18 mouse cellular contexts compared by ENCODE assay signal in the genomic region with DNA sequence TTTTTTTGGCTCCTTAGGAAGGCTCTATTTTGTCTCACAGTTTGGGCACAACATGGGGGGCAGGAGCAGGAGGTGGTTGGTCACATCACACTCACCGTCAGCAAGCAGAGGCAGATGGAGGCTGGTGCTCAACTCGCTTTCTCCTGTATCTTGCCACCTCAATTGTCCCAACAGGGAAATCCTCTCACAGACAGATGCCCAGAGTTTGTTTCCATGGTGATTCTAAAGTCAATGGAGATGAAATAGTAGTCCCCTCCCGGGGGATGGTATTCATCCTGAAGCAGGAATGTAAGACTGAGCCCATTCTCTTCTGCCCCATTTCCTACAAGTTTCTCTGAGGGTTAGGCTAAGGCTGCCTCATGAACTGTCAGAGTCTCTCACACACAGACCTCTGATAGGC. TPM values are rescaled to one million over a fixed set of nuclear protein-coding genes. Genes with fewer than 3 reads are reported as not detected.
DNase-seq lines count a peak whose midpoint lies in the region; ATAC-seq and TF ChIP-seq lines count a peak whose summit lies in the region.
"Had no signal": no experiment of that assay in that cellular context is flagged by ENCODE, and none has a peak within 500 bp of the region (broad histone marks: within the 10 kb centered on the region; RNA-seq: fewer than 3 reads in every experiment).

No protein-coding gene starts in this region.

- TF ChIP-seq CTCF in gastrocnemius, adult 2 months (IDR thresholded peaks at IDR 0.05), result no peak

- ATAC-seq in midbrain, embryonic 11.5 days (ENCODE audit: low FRiP score), result peak; percentile 39; the same call in 1 of the 2 replicates
- no peak for ATAC-seq in midbrain, embryonic 16.5 days

- H3K27ac ChIP-seq in gastrocnemius, adult 2 months, result peak overlapping the region; percentile 97; the same call in 1 of the 2 replicates
- peak overlapping the region; percentile 21; the same call in 1 of the 2 replicates for H3K27ac ChIP-seq in midbrain, embryonic 11.5 days (ENCODE audit: low read depth, low read length)
- no peak overlapping the region for H3K27ac ChIP-seq in midbrain, embryonic 16.5 days (ENCODE audit: low read length)
- H3K27ac ChIP-seq: heart, embryonic 13.5 days; kidney, postnatal 0 days; layer of hippocampus, adult 2 months; liver, embryonic 15.5 days; macrophage; stomach, postnatal 0 days had no signal

- no peaks in the 10 kb centered on the region for H3K27me3 ChIP-seq in midbrain, embryonic 11.5 days (ENCODE audit: control insufficient read depth, insufficient read depth, low read length)
- no peaks in the 10 kb centered on the region for H3K27me3 ChIP-seq in midbrain, embryonic 16.5 days (ENCODE audit: control insufficient read depth, insufficient read depth, low read depth, low read length)
- H3K27me3 ChIP-seq: heart, embryonic 13.5 days; liver, embryonic 15.5 days had no signal

- no peaks in the 10 kb centered on the region for H3K36me3 ChIP-seq in midbrain, embryonic 11.5 days (ENCODE audit: control insufficient read depth, insufficient read depth, low read length)
- H3K36me3 ChIP-seq in midbrain, embryonic 16.5 days (ENCODE audit: control insufficient read depth, insufficient read depth, low read length), result no peaks in the 10 kb centered on the region
- H3K36me3 ChIP-seq: heart, embryonic 13.5 days; liver, embryonic 15.5 days had no signal

- H3K4me3 ChIP-seq in gastrocnemius, adult 2 months, result no peak overlapping the region
- H3K4me3 ChIP-seq in midbrain, embryonic 11.5 days (ENCODE audit: low read depth, low read length), result no peak overlapping the region
- no peak overlapping the region for H3K4me3 ChIP-seq in midbrain, embryonic 16.5 days (ENCODE audit: low read depth, low read length)
- H3K4me3 ChIP-seq: heart, embryonic 13.5 days; layer of hippocampus, adult 2 months; liver, embryonic 15.5 days had no signal

- intact Hi-C loops in gastrocnemius, adult 2 months (cut with DNase I), result no loop called here

- peaks cover 25% of the 10 kb centered on the region for H3K4me1 ChIP-seq in midbrain, embryonic 11.5 days (ENCODE audit: control insufficient read depth, insufficient read depth, low read length)
- H3K4me1 ChIP-seq in midbrain, embryonic 16.5 days (ENCODE audit: control insufficient read depth, insufficient read depth, low read length), result peaks cover 29% of the 10 kb centered on the region

- no peak for DNase-seq in gastrocnemius, adult 2 months
- no peak for DNase-seq in gastrocnemius, postnatal 10 days
- DNase-seq in midbrain, embryonic 11.5 days (ENCODE audit: low spot score, missing footprints), result no peak
- peak; percentile 47 for DNase-seq in mesoderm, embryonic 11.5 days (ENCODE audit: low read depth, low spot score)
- peak; percentile 51 for DNase-seq in retina, embryonic 14.5 days (ENCODE audit: low spot score)
- no peak for DNase-seq in adrenal gland, adult 8-10 months
- DNase-seq: adrenal gland, adult 2 months; cerebellum, adult 9-10 months; kidney, adult 18-20 months; layer of hippocampus, postnatal 36 days; thymus, postnatal 14 days had no signal

- H3K9me3 ChIP-seq in midbrain, embryonic 11.5 days (ENCODE audit: control insufficient read depth, low read length), result no peaks in the 10 kb centered on the region
- H3K9me3 ChIP-seq in midbrain, embryonic 16.5 days (replicated peaks; ENCODE audit: control insufficient read depth, low read length, poor library complexity, severe bottlenecking), result no peaks in the 10 kb centered on the region
- H3K9me3 ChIP-seq: heart, embryonic 13.5 days; liver, embryonic 15.5 days had no signal

- H3K4me2 ChIP-seq in midbrain, embryonic 11.5 days, result no peak overlapping the region
- H3K4me2 ChIP-seq in midbrain, embryonic 16.5 days (ENCODE audit: low read length), result no peak overlapping the region
- H3K4me2 ChIP-seq: heart, embryonic 13.5 days had no signal

- no peak overlapping the region for H3K9ac ChIP-seq in midbrain, embryonic 11.5 days (ENCODE audit: low read length)
- H3K9ac ChIP-seq in midbrain, embryonic 16.5 days (ENCODE audit: low read depth, low read length), result no peak overlapping the region
- H3K9ac ChIP-seq: heart, embryonic 13.5 days; liver, embryonic 15.5 days had no signal

- 16% methylated on average over 3 of the region's 3 CpGs for WGBS in midbrain, embryonic 11.5 days
- WGBS in midbrain, embryonic 16.5 days, result 15% methylated on average over 3 of the region's 3 CpGs

RNA-seq across cellular contexts. Expression of a gene that starts 23.7 kb away (rescaled TPM):
- total RNA-seq in gastrocnemius, adult 2 months (2021), result 10 to 100 TPM; 28.6 to 81.6 TPM
- 10 to 100 TPM; 53.3 to 55.5 TPM for total RNA-seq in gastrocnemius, postnatal 10 days (2021)
- 4.4 and 4.5 TPM in 2 replicates for polyA plus RNA-seq in midbrain, embryonic 11.5 days (2014; fragmentation: Nextera tagmentation; extraction: Ambion mirVana)
- polyA plus RNA-seq in midbrain, embryonic 16.5 days (2015; fragmentation: Nextera tagmentation; extraction: Ambion mirVana), result 9.6 and 9.9 TPM in 2 replicates
- 100 to 1,000 TPM in 2 of 4 experiments, 10 to 100 TPM in 2; 74.4 to 129 (median 98.9) TPM for total RNA-seq in adrenal gland, adult 8-10 months (2022)

Comparison
In these comparisons a context has a peak if more than half of its experiments do, and no peak if none do; other contexts are left out.
1. DNase-seq: peak in mesoderm, embryonic 11.5 days (single experiment) and retina, embryonic 14.5 days (single experiment); none in gastrocnemius, adult 2 months (single experiment), gastrocnemius, postnatal 10 days (single experiment), midbrain, embryonic 11.5 days (single experiment) and adrenal gland, adult 8-10 months (single experiment).